Mouse (Mus musculus) olfactory bulb, adult 2 months (tissue): ENCODE results near the gene Dock8.

Source experiments
- CTCF ChIP-seq: fragments of 200-500 bp; IDR thresholded peaks from 2 replicates; pipeline ENCODE4 v1.5.1; 2012; ENCODE audit warnings: low read depth, mild to moderate bottlenecking, low read length, moderate library complexity; ENCODE audit not compliant: insufficient read depth
- POLR2A ChIP-seq: fragments of 200-500 bp; IDR thresholded peaks from 2 replicates; pipeline ENCODE4 v1.6.1; 2012; ENCODE audit warnings: mild to moderate bottlenecking, low read depth, low read length, moderate library complexity; ENCODE audit not compliant: insufficient read depth

DNA sequence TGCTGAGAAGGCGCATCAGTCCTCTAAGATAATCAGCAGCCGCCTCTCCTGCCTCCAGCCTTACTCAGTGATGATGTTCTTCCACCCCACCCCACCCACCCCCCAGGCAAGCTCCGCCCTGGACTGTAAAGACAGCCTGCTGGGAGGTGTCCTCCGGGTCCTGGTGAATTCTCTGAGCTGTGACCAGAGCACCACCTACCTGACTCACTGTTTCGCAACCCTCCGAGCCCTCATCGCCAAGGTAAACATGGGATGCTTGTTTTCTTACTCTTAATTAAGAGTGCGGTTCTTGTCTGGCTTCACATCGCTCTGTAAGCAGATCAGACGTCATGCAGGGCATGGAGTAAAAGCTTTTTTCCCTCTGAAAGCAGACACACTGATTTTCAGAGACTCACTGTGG, 172.1 kb downstream of the Dock8 start:
- TF ChIP-seq CTCF (no peak), POLR2A (no peak)
